Mouse (Mus musculus) liver, postnatal 0 days (tissue): ENCODE results near the gene Psd.

Experiments
- CTCF ChIP-seq: sonication (generic); IDR thresholded peaks from 2 replicates; pipeline ENCODE4 v1.5.1; 2016; ENCODE audit warnings: antibody characterized with exemption, low read depth
- EP300 ChIP-seq: IDR thresholded peaks from 2 replicates; pipeline ENCODE4 v1.6.1; 2016; ENCODE audit warnings: antibody characterized with exemption, low read depth, mild to moderate bottlenecking

DNA sequence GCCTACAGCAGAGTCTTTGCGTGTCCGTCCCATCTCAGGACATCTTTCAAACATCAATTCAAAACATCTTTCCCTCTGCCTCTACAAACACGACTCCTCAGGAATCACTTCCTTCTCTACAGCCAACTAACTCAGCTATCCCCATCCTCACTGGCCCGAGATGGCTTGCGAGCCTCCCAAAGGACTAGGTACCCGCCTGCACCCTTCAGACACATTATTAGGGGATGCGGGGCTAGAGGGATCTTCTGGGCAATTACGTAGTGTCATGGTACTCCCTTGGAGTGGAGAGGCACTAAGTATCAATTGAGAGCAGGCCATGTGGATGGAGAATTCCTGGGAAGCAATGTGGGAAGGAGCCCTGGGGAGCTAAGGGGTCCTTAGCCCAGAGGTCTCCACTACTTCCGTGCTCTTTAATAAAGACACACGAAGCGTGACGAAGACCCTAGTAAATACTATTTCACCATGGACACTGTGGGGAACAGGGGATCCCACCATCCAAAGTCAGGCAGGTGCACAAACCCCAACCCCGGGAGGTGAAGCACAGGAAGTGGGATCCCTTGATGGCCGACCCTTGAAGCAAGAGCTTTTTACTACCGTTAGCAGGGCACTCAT is 10.9 kb upstream of the Psd start:
- TF ChIP-seq CTCF, result no peak
- TF ChIP-seq EP300, result no peak
